Mouse (Mus musculus): ENCODE results near the gene Cdh12. TPM values are rescaled to one million over a fixed set of nuclear protein-coding genes. Genes with fewer than 3 reads are reported as not detected.
"Not testable (repeated sequence)": the region's sequence is repeated elsewhere in the genome, so short reads cannot be mapped to it uniquely, and the experiment has no call there.

The Cdh12 gene
- total and polyA plus RNA-seq, 3 experiments: not detected

DNA sequence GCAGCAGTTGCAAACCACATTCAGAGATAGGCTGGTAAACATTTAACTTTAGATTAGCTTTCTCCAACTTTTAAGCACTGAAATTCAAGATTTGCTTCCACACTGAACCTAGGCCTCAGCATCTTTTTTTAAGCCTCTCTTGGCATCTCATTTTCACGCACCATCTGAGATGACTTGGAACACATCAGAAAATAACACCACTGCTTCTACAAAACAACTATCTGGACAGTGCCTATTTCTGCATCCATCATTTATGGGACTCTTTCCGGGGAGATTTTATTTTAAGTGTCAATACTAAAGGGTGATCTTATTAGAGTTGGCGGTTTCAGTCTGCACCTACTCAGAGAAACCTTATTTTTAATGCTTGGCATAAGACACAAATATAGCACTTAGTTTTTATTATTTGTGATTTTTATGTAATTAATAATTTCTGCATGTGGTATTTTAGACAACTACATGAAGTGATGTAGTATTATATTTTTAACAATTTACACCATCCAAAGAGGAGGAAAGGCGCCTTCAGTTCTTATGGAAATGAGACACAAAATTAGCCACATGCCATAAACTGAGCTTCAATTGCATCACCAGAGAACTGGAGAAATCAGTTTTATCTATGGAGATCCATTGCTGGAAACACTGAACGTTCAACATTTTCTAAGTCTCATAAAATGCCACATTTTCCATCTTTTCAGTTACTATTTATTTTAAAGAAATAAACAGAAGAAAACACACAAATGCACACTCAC is 906.5 kb downstream of the Cdh12 start:
- no peaks in the 10 kb centered on the region for H3K79me2 ChIP-seq (replicated peaks; ENCODE audit: control insufficient read depth, insufficient read depth, low read length)
- no peak overlapping the region for H3K4me3 ChIP-seq
- H3K4me1 ChIP-seq (ENCODE audit: control insufficient read depth, insufficient read depth, low read length): no peaks in the 10 kb centered on the region
- DNase-seq: no peak
- no peaks in the 10 kb centered on the region for H3K36me3 ChIP-seq (ENCODE audit: control insufficient read depth, insufficient read depth, low read length)
- no peak overlapping the region for H3K9ac ChIP-seq (ENCODE audit: low read depth, low read length)
- WGBS: 85% methylated on average over 5 of the region's 5 CpGs
- H3K27me3 ChIP-seq (ENCODE audit: control insufficient read depth, insufficient read depth, low read length): no peaks in the 10 kb centered on the region
- intact Hi-C loops (cut with DNase I): no loop called here
- TF ChIP-seq POLR2A (IDR thresholded peaks at IDR 0.05; ENCODE audit: insufficient read depth, low read depth, low read length): no peak
- no peak for TF ChIP-seq EP300 (IDR thresholded peaks at IDR 0.05; ENCODE audit: insufficient read depth, low read depth, low read length)
- no peak for TF ChIP-seq CTCF (IDR thresholded peaks at IDR 0.05)
- H3K27ac ChIP-seq: no peak overlapping the region

DNA sequence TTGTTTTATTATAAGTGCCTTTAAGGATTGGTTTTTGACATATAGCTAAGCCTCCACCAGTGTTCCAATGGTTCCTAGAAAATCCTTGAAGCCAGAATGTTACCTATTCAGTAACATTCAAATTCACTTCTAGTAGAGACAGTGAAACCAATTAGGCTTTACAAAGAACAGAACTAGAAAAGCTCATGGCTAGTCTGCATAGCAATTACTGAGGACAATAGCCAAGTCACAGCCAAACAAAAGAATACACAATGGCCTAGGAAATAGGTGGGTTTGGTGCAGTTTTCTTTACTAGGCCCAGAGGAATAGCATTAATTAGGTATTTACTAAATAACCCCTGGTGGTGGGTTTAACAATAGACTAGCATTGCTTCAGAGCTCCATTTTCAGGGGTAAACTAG is 917.3 kb downstream of the Cdh12 start:
- Histone ChIP-seq H3K79me2 (replicated peaks; ENCODE audit: control insufficient read depth, insufficient read depth, low read length) (no peaks in the 10 kb centered on the region), H3K4me3 (no peak overlapping the region), H3K36me3 (ENCODE audit: control insufficient read depth, insufficient read depth, low read length) (no peaks in the 10 kb centered on the region), H3K9ac (ENCODE audit: low read depth, low read length) (no peak overlapping the region), H3K27ac (no peak overlapping the region), H3K27me3 (ENCODE audit: control insufficient read depth, insufficient read depth, low read length) (no peaks in the 10 kb centered on the region), H3K4me1 (ENCODE audit: control insufficient read depth, insufficient read depth, low read length) (no peaks in the 10 kb centered on the region)
- intact Hi-C loops (cut with DNase I): no loop called here
- no peak for DNase-seq
- TF ChIP-seq POLR2A (IDR thresholded peaks at IDR 0.05; ENCODE audit: insufficient read depth, low read depth, low read length): no peak
- TF ChIP-seq CTCF (IDR thresholded peaks at IDR 0.05): no peak
- TF ChIP-seq EP300 (IDR thresholded peaks at IDR 0.05; ENCODE audit: insufficient read depth, low read depth, low read length): no peak

DNA sequence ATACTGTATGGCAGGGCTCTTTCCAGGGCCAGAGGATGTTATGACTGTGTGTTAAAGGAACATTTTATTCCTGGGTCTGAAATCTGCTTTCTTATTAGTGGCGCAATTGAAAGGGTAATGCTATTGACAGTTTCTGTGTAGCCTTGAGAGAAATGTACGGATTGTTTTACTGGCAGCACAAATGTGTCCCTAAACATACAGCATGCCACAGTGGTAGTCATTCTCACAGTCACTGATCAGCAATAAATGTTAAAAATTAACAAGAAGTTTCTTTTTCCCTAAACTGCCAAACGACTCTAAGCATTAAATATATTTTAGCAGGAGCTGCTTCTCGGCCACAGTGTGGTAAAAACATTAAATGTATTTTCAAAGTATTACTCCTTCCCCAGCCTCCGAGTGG is 926.4 kb downstream of the Cdh12 start:
- intact Hi-C loops (cut with DNase I): no loop called here
- Histone ChIP-seq H3K79me2 (replicated peaks; ENCODE audit: control insufficient read depth, insufficient read depth, low read length) (no peaks in the 10 kb centered on the region), H3K4me3 (no peak overlapping the region), H3K36me3 (ENCODE audit: control insufficient read depth, insufficient read depth, low read length) (no peaks in the 10 kb centered on the region), H3K9ac (ENCODE audit: low read depth, low read length) (no peak overlapping the region), H3K27me3 (ENCODE audit: control insufficient read depth, insufficient read depth, low read length) (no peaks in the 10 kb centered on the region), H3K27ac (no peak overlapping the region), H3K4me1 (ENCODE audit: control insufficient read depth, insufficient read depth, low read length) (no peaks in the 10 kb centered on the region)
- TF ChIP-seq EP300 (IDR thresholded peaks at IDR 0.05; ENCODE audit: insufficient read depth, low read depth, low read length): no peak
- no peak for TF ChIP-seq POLR2A (IDR thresholded peaks at IDR 0.05; ENCODE audit: insufficient read depth, low read depth, low read length)
- no peak for TF ChIP-seq CTCF (IDR thresholded peaks at IDR 0.05)
- 77% methylated on average over 5 of the region's 5 CpGs for WGBS
- DNase-seq: no peak

DNA sequence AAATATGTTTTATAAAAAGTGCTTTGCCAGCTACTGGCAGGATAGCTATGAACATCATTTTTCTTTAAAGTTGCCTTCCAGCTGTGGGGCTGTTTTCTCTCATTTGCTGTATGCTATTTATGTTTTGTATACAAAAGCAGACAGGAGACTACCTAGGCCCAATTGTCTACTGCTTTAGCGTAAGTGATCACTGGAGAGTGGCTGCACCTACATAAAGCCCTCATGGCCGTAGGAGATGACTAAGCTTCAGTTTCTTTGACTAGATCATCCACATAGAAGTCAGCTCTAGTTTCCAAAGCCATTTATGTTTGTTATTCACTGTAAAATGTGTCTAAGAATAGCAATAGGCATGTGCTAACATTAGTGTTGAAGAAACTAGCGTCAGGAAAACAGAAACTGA is 926.8 kb downstream of the Cdh12 start:
- H3K27ac ChIP-seq: no peak overlapping the region
- H3K79me2 ChIP-seq (replicated peaks; ENCODE audit: control insufficient read depth, insufficient read depth, low read length): no peaks in the 10 kb centered on the region
- DNase-seq: no peak
- whole genome bisulfite sequencing: 71% methylated on average over 3 of the region's 3 CpGs
- H3K27me3 ChIP-seq (ENCODE audit: control insufficient read depth, insufficient read depth, low read length): no peaks in the 10 kb centered on the region
- no peaks in the 10 kb centered on the region for H3K4me1 ChIP-seq (ENCODE audit: control insufficient read depth, insufficient read depth, low read length)
- H3K9ac ChIP-seq (ENCODE audit: low read depth, low read length): no peak overlapping the region
- TF ChIP-seq POLR2A (IDR thresholded peaks at IDR 0.05; ENCODE audit: insufficient read depth, low read depth, low read length): no peak
- TF ChIP-seq EP300 (IDR thresholded peaks at IDR 0.05; ENCODE audit: insufficient read depth, low read depth, low read length): no peak
- TF ChIP-seq CTCF (IDR thresholded peaks at IDR 0.05): no peak
- no peaks in the 10 kb centered on the region for H3K36me3 ChIP-seq (ENCODE audit: control insufficient read depth, insufficient read depth, low read length)
- H3K4me3 ChIP-seq: no peak overlapping the region
- intact Hi-C loops (cut with DNase I): no loop called here

DNA sequence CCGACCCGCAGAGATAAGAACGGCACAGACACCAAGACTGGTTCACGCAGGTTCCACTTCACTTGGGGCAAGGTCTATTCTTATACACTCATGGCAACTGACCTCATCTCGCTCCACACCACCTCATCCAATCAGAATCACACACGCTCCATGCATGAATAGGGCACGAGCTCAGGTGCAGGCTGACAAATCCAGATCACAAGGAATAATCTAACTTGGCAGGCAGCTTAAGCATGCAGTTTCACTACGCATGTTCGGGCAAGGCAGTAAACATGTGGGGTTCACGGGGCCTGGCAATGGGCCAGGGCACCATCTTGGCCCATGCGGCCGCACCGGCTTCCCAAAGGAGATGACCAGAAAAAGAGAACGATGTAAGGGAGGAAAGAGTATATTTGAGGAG is 942.4 kb downstream of the Cdh12 start:
- H3K9ac ChIP-seq (ENCODE audit: low read depth, low read length); DNase-seq; H3K36me3 ChIP-seq (ENCODE audit: control insufficient read depth, insufficient read depth, low read length); H3K27ac ChIP-seq; H3K27me3 ChIP-seq (ENCODE audit: control insufficient read depth, insufficient read depth, low read length); H3K79me2 ChIP-seq (replicated peaks; ENCODE audit: control insufficient read depth, insufficient read depth, low read length); H3K4me3 ChIP-seq; H3K4me1 ChIP-seq (ENCODE audit: control insufficient read depth, insufficient read depth, low read length); intact Hi-C loops (cut with DNase I): not testable (repeated sequence)
- WGBS: 78% methylated on average over 14 of the region's 14 CpGs

DNA sequence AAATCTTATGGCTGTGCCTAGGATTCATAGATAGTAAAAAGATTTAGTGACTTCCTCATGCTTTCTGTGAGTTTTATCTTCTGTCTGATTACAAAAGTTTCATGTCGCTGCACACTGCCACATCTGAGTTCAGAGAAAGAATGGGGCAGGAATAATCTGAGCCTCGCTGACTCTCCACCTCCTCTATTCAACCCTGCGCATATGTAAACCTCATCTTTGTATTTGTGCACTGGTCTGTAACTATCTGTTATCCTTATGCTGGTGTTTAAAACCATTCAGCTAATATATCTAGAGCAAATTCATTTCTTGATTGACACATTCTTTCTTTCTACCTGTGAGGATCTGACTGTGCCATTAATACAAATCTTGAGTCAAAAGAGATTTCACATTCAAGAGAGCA is 944.0 kb downstream of the Cdh12 start:
- Histone ChIP-seq H3K9ac (ENCODE audit: low read depth, low read length) (no peak overlapping the region), H3K27ac (no peak overlapping the region), H3K27me3 (ENCODE audit: control insufficient read depth, insufficient read depth, low read length) (no peaks in the 10 kb centered on the region), H3K4me1 (ENCODE audit: control insufficient read depth, insufficient read depth, low read length) (no peaks in the 10 kb centered on the region), H3K79me2 (replicated peaks; ENCODE audit: control insufficient read depth, insufficient read depth, low read length) (no peaks in the 10 kb centered on the region), H3K4me3 (no peak overlapping the region), H3K36me3 (ENCODE audit: control insufficient read depth, insufficient read depth, low read length) (no peaks in the 10 kb centered on the region)
- TF ChIP-seq EP300 (IDR thresholded peaks at IDR 0.05; ENCODE audit: insufficient read depth, low read depth, low read length) (no peak), CTCF (IDR thresholded peaks at IDR 0.05) (no peak), POLR2A (IDR thresholded peaks at IDR 0.05; ENCODE audit: insufficient read depth, low read depth, low read length) (no peak)
- intact Hi-C loops (cut with DNase I): no loop called here
- 71% methylated on average over 3 of the region's 3 CpGs for WGBS
- DNase-seq: no peak
